In genomic region chr17:31967311-31967710, GRCm38 (mm10) we compare ENCODE assay signal across 12 mouse cellular contexts.
DNase-seq lines count a peak whose midpoint lies in the region; ATAC-seq and TF ChIP-seq lines count a peak whose summit lies in the region.
"Had no signal": no experiment of that assay in that cellular context is flagged by ENCODE, and none has a peak within 500 bp of the region (broad histone marks: within the 10 kb centered on the region; RNA-seq: fewer than 3 reads in every experiment).

No protein-coding gene starts in this region.

- no peak for TF ChIP-seq POLR2A in MEL (IDR thresholded peaks at IDR 0.05; ENCODE audit: control insufficient read depth in 1 of 2, insufficient read depth in 1 of 2, low read depth in 1 of 2, low read length in 2 of 2, poor library complexity in 1 of 2)

- intact Hi-C loops in gastrocnemius, adult 2 months (cut with DNase I), result no loop called here

- no peaks in the 10 kb centered on the region for H3K9me3 ChIP-seq in MEL (replicated peaks; ENCODE audit: insufficient read depth, low read length)
- H3K9me3 ChIP-seq: liver, embryonic 12.5 days had no signal

- no peak for TF ChIP-seq EP300 in MEL (IDR thresholded peaks at IDR 0.05; ENCODE audit: low read depth in 1 of 2, low read length in 2 of 2)

- peak; percentile 18; the same call in 1 of the 2 replicates for ATAC-seq in megakaryocyte, adult 5-6 weeks (ENCODE audit: poor library complexity, severe bottlenecking)
- ATAC-seq: liver, embryonic 12.5 days had no signal

- H3K4me1 ChIP-seq in MEL (ENCODE audit: control insufficient read depth in 1 of 2, insufficient read depth in 2 of 2, low read length in 2 of 2), result no peaks in the 10 kb centered on the region

- 0 out of 2 replicates have a peak overlapping the region, but pooled peaks have one; percentile 20 for H3K27ac ChIP-seq in gastrocnemius, adult 2 months
- H3K27ac ChIP-seq in layer of hippocampus, adult 2 months, result 0 out of 2 replicates have a peak overlapping the region, but pooled peaks have one; percentile 18
- H3K27ac ChIP-seq in MEL (ENCODE audit: control insufficient read depth, low read depth, low read length), result no peak overlapping the region
- H3K27ac ChIP-seq: liver, embryonic 12.5 days had no signal

- H3K27me3 ChIP-seq in MEL (ENCODE audit: control insufficient read depth in 1 of 2, insufficient read depth in 2 of 2, low read length in 2 of 2), result peaks cover 0 to 4% of the 10 kb centered on the region in 2 experiments; a peak in 3 of 4 replicates
- H3K27me3 ChIP-seq: liver, embryonic 12.5 days had no signal

- no peak overlapping the region for H3K4me3 ChIP-seq in gastrocnemius, adult 2 months
- no peak overlapping the region for H3K4me3 ChIP-seq in layer of hippocampus, adult 2 months
- no peak overlapping the region for H3K4me3 ChIP-seq in MEL (ENCODE audit: control insufficient read depth in 1 of 2, insufficient read depth in 1 of 2, low read depth in 2 of 2, low read length in 2 of 2)
- H3K4me3 ChIP-seq: liver, embryonic 12.5 days had no signal

- no peak for DNase-seq in gastrocnemius, adult 2 months
- DNase-seq in gastrocnemius, adult 18-20 months (ENCODE audit: low spot score), result no peak
- no peak for DNase-seq in layer of hippocampus, adult 2 months (ENCODE audit: low spot score in 2 of 2)
- no peak for DNase-seq in layer of hippocampus, adult 8-10 months (ENCODE audit: low spot score in 2 of 2)
- DNase-seq in MEL (ENCODE audit: low read depth, low spot score), result peak; percentile 4
- DNase-seq in adrenal gland, postnatal 25 days, result no peak
- DNase-seq: cerebellum, adult 8-10 months; heart, postnatal 4 days; left cerebral cortex, postnatal 4 days; thymus, postnatal 36 days had no signal

- H3K9ac ChIP-seq in MEL (ENCODE audit: control insufficient read depth, low read depth, low read length, poor library complexity, severe bottlenecking), result no peak overlapping the region
- H3K9ac ChIP-seq: liver, embryonic 12.5 days had no signal

- H3K79me2 ChIP-seq in MEL (ENCODE audit: control insufficient read depth, insufficient read depth, low read length, poor library complexity), result no peaks in the 10 kb centered on the region

- H3K36me3 ChIP-seq in MEL (ENCODE audit: control insufficient read depth in 1 of 2, insufficient read depth in 2 of 2, low read length in 2 of 2), result no peaks in the 10 kb centered on the region
- H3K36me3 ChIP-seq: liver, embryonic 12.5 days had no signal

- TF ChIP-seq CTCF in gastrocnemius, adult 2 months (IDR thresholded peaks at IDR 0.05), result no peak
- TF ChIP-seq CTCF in layer of hippocampus, adult 2 months (conservative IDR thresholded peaks at IDR 0.05), result no peak
- no peak for TF ChIP-seq CTCF in MEL (IDR thresholded peaks at IDR 0.05 in 2 of 3, conservative IDR thresholded peaks at IDR 0.05 in 1 of 3; ENCODE audit: control insufficient read depth in 1 of 3, insufficient read depth in 1 of 3, low read depth in 2 of 3, low read length in 3 of 3, poor library complexity in 1 of 3, severe bottlenecking in 1 of 3)

- TF ChIP-seq RAD21 in MEL (IDR thresholded peaks at IDR 0.05; ENCODE audit: low read depth, low read length), result no peak

TF ChIP-seq in MEL, 35 proteins besides CTCF, POLR2A, EP300 and RAD21:
- TF ChIP-seq RCOR1 (IDR thresholded peaks at IDR 0.05; ENCODE audit: low read depth, low read length) (no peak), TCF12 (IDR thresholded peaks at IDR 0.05; ENCODE audit: low read depth, low read length) (no peak), SIN3A (IDR thresholded peaks at IDR 0.05; ENCODE audit: low read length) (no peak), MEF2A (IDR thresholded peaks at IDR 0.05; ENCODE audit: extremely low read depth, insufficient replicate concordance, low read depth, low read length, poor library complexity, severe bottlenecking) (no peak), NELFE (IDR thresholded peaks at IDR 0.05; ENCODE audit: low read depth, low read length) (no peak), CHD2 (IDR thresholded peaks at IDR 0.05; ENCODE audit: low read length) (no peak), TBP (IDR thresholded peaks at IDR 0.05; ENCODE audit: low read depth, low read length) (no peak), ETS1 (IDR thresholded peaks at IDR 0.05; ENCODE audit: low read depth, low read length) (no peak), MAX (IDR thresholded peaks at IDR 0.05; ENCODE audit: low read length) (no peak), HCFC1 (IDR thresholded peaks at IDR 0.05; ENCODE audit: low read depth, low read length) (no peak), NRF1 (IDR thresholded peaks at IDR 0.05; ENCODE audit: insufficient read depth, low read depth, low read length, poor library complexity, severe bottlenecking) (no peak), USF1 (IDR thresholded peaks at IDR 0.05; ENCODE audit: low read depth, low read length) (no peak), MAZ (IDR thresholded peaks at IDR 0.05; ENCODE audit: low read depth, low read length) (no peak), E2F4 (IDR thresholded peaks at IDR 0.05; ENCODE audit: borderline replicate concordance, low read depth, low read length) (no peak), CHD1 (IDR thresholded peaks at IDR 0.05; ENCODE audit: low read depth, low read length) (no peak), POLR2AphosphoS2 (IDR thresholded peaks at IDR 0.05; ENCODE audit: low read length) (no peak), GABPA (IDR thresholded peaks at IDR 0.05; ENCODE audit: low read depth, low read length) (no peak), ZKSCAN1 (IDR thresholded peaks at IDR 0.05; ENCODE audit: low read depth, low read length) (no peak), MAFK (IDR thresholded peaks at IDR 0.05; ENCODE audit: borderline replicate concordance, low read depth, low read length) (no peak), KAT2A (conservative IDR thresholded peaks at IDR 0.05; ENCODE audit: low read depth, low read length) (no peak)
